Comparison of ENCODE assay signal across 9 mouse cellular contexts in the genomic region with DNA sequence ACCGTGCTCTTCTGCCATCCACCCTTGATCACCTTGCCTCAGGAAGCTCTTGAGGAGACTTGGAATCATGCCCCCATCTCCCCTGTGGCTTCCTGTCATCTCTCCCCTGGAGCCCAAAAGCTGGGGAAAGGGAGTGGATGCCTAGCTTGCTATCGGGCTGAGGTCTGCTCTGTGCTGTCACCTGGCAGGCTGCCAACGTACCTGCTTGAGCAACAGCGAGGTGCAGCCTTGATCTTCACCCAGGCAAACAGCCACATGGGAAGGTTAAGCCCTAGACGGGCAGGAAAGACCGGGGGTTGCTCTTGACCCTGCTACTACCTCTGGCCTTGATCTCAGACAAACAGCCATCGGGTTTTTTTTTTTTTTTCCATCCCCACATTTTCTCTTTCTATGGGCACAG.
A peak's percentile ranks its signal among the peaks of the same experiment; 100 is the strongest.
DNase-seq lines count a peak whose midpoint lies in the region; ATAC-seq lines count a peak whose summit lies in the region.
"Had no signal": no experiment of that assay in that cellular context is flagged by ENCODE, and none has a peak within 500 bp of the region (broad histone marks: within the 10 kb centered on the region; RNA-seq: fewer than 3 reads in every experiment).

No protein-coding gene starts in this region.

- DNase-seq in midbrain, embryonic 10.5 days (ENCODE audit: low spot score): no peak
- peak; percentile 76 for DNase-seq in embryonic facial prominence, embryonic 14.5 days (ENCODE audit: low spot score)
- peak; percentile 55 for DNase-seq in urinary bladder, adult 2 months (ENCODE audit: low spot score)
- no peak for DNase-seq in frontal cortex, postnatal 36 days (ENCODE audit: low spot score in 2 of 2)
- no peak for DNase-seq in hindbrain, embryonic 10.5 days (ENCODE audit: low spot score)
- DNase-seq: cerebellum, adult 11 months had no signal

- no peak for ATAC-seq in midbrain, embryonic 15.5 days (replicated peaks)
- ATAC-seq in embryonic facial prominence, embryonic 14.5 days (ENCODE audit: low read depth): no peak
- ATAC-seq in limb, embryonic 15.5 days (ENCODE audit: insufficient number of reproducible peaks, low FRiP score, low TSS enrichment, low read depth): no peak

- H3K9me3 ChIP-seq in midbrain, embryonic 10.5 days (replicated peaks): no peaks in the 10 kb centered on the region
- no peaks in the 10 kb centered on the region for H3K9me3 ChIP-seq in midbrain, embryonic 15.5 days
- H3K9me3 ChIP-seq in embryonic facial prominence, embryonic 14.5 days (ENCODE audit: control insufficient read depth, low read length): no peaks in the 10 kb centered on the region
- no peaks in the 10 kb centered on the region for H3K9me3 ChIP-seq in limb, embryonic 15.5 days
- no peaks in the 10 kb centered on the region for H3K9me3 ChIP-seq in hindbrain, embryonic 10.5 days

- 0 out of 2 replicates have a peak overlapping the region, but pooled peaks have one; percentile 33 for H3K27ac ChIP-seq in midbrain, embryonic 10.5 days (replicated peaks)
- H3K27ac ChIP-seq in midbrain, embryonic 15.5 days: no peak overlapping the region
- no peak overlapping the region for H3K27ac ChIP-seq in embryonic facial prominence, embryonic 14.5 days (replicated peaks; ENCODE audit: low read depth, low read length)
- H3K27ac ChIP-seq in limb, embryonic 15.5 days: peak overlapping the region; percentile 6; the same call in 1 of the 2 replicates
- H3K27ac ChIP-seq in hindbrain, embryonic 10.5 days: no peak overlapping the region

- no peak overlapping the region for H3K4me2 ChIP-seq in midbrain, embryonic 15.5 days
- H3K4me2 ChIP-seq in embryonic facial prominence, embryonic 14.5 days (ENCODE audit: low read depth, low read length): no peak overlapping the region
- H3K4me2 ChIP-seq in limb, embryonic 15.5 days: no peak overlapping the region

- H3K36me3 ChIP-seq in midbrain, embryonic 10.5 days: no peaks in the 10 kb centered on the region
- no peaks in the 10 kb centered on the region for H3K36me3 ChIP-seq in midbrain, embryonic 15.5 days (replicated peaks)
- H3K36me3 ChIP-seq in embryonic facial prominence, embryonic 14.5 days (ENCODE audit: control insufficient read depth, insufficient read depth, low read length): no peaks in the 10 kb centered on the region
- H3K36me3 ChIP-seq in limb, embryonic 15.5 days: no peaks in the 10 kb centered on the region
- no peaks in the 10 kb centered on the region for H3K36me3 ChIP-seq in hindbrain, embryonic 10.5 days

- 76% methylated on average over 7 of the region's 7 CpGs for WGBS in midbrain, embryonic 10.5 days
- WGBS in midbrain, embryonic 15.5 days: 67% methylated on average over 7 of the region's 7 CpGs
- WGBS in embryonic facial prominence, embryonic 14.5 days: 47% methylated on average over 7 of the region's 7 CpGs
- 36% methylated on average over 7 of the region's 7 CpGs for WGBS in limb, embryonic 15.5 days
- 75% methylated on average over 7 of the region's 7 CpGs for WGBS in hindbrain, embryonic 10.5 days

- H3K9ac ChIP-seq in midbrain, embryonic 15.5 days: no peak overlapping the region
- H3K9ac ChIP-seq in embryonic facial prominence, embryonic 14.5 days (ENCODE audit: low read depth, low read length): no peak overlapping the region
- H3K9ac ChIP-seq in limb, embryonic 15.5 days: no peak overlapping the region

- H3K4me1 ChIP-seq in midbrain, embryonic 10.5 days: peaks cover 22% of the 10 kb centered on the region
- no peaks in the 10 kb centered on the region for H3K4me1 ChIP-seq in midbrain, embryonic 15.5 days
- H3K4me1 ChIP-seq in embryonic facial prominence, embryonic 14.5 days (ENCODE audit: control insufficient read depth, insufficient read depth, low read length): no peaks in the 10 kb centered on the region; the same call in none of the 2 replicates
- peaks cover 29% of the 10 kb centered on the region for H3K4me1 ChIP-seq in limb, embryonic 15.5 days
- H3K4me1 ChIP-seq in hindbrain, embryonic 10.5 days (replicated peaks): peaks cover 22% of the 10 kb centered on the region

- H3K27me3 ChIP-seq in midbrain, embryonic 10.5 days (ENCODE audit: low read depth, poor library complexity, severe bottlenecking): peaks cover 31% of the 10 kb centered on the region
- H3K27me3 ChIP-seq in midbrain, embryonic 15.5 days (replicated peaks): no peaks in the 10 kb centered on the region
- no peaks in the 10 kb centered on the region for H3K27me3 ChIP-seq in embryonic facial prominence, embryonic 14.5 days (replicated peaks; ENCODE audit: control insufficient read depth, insufficient read depth, low read length)
- H3K27me3 ChIP-seq in limb, embryonic 15.5 days: no peaks in the 10 kb centered on the region
- peaks cover 33% of the 10 kb centered on the region for H3K27me3 ChIP-seq in hindbrain, embryonic 10.5 days (ENCODE audit: insufficient read depth, poor library complexity, severe bottlenecking)
- H3K27me3 ChIP-seq: Patski had no signal

- H3K4me3 ChIP-seq in midbrain, embryonic 10.5 days: no peak overlapping the region
- H3K4me3 ChIP-seq in midbrain, embryonic 15.5 days: no peak overlapping the region
- H3K4me3 ChIP-seq in embryonic facial prominence, embryonic 14.5 days (ENCODE audit: low read depth, low read length): no peak overlapping the region
- H3K4me3 ChIP-seq in limb, embryonic 15.5 days: no peak overlapping the region
- no peak overlapping the region for H3K4me3 ChIP-seq in hindbrain, embryonic 10.5 days

Comparison
In these comparisons a context has a peak if more than half of its experiments do, and no peak if none do; other contexts are left out.
1. H3K27ac ChIP-seq: peak in midbrain, embryonic 10.5 days (single experiment) and limb, embryonic 15.5 days (single experiment); none in midbrain, embryonic 15.5 days (single experiment), embryonic facial prominence, embryonic 14.5 days (single experiment) and hindbrain, embryonic 10.5 days (single experiment).
2. DNase-seq: peak in embryonic facial prominence, embryonic 14.5 days (single experiment) and urinary bladder, adult 2 months (single experiment); none in midbrain, embryonic 10.5 days (single experiment), frontal cortex, postnatal 36 days (0 of 2) and hindbrain, embryonic 10.5 days (single experiment).